Mouse (Mus musculus) megakaryocyte, embryonic 14.5 days (primary cell): Measurements from ENCODE around the gene Sirt4.

Source experiments
- FLI1 ChIP-seq: IDR thresholded peaks from 2 replicates; pipeline ENCODE4 v1.6.1; 2012; ENCODE audit warnings: low read length, inconsistent platforms, mixed read lengths
- GATA1 ChIP-seq: IDR thresholded peaks from 3 replicates; pipeline ENCODE4 v1.6.1; 2012; ENCODE audit warnings: mixed read lengths, low read length, inconsistent platforms, borderline replicate concordance

GRCm38 (mm10) chr5:115529364-115529741, 44.8 kb upstream of the Sirt4 start:
- TF ChIP-seq GATA1 (no peak), FLI1 (no peak)
